Mouse (Mus musculus): ENCODE measurements around the gene F11r. TPM values are rescaled to one million over a fixed set of nuclear protein-coding genes. Genes with fewer than 3 reads are reported as not detected.
A peak's percentile ranks its signal among the peaks of the same experiment; 100 is the strongest.

F11r gene
- total RNA-seq (2012; rRNA removed) (1.6 and 1.8 TPM in 2 replicates), total RNA-seq (2014; rRNA removed) (0.74 and 1.3 TPM in 2 replicates), polyA plus RNA-seq (2012; ENCODE audit: insufficient read length, low read depth) (1.3 and 1.4 TPM in 2 replicates)

- peaks cover 36% of the 10 kb centered on the region for H3K27me3 ChIP-seq (replicated peaks)
Observed at GRCm38 (mm10) chr1:171437264-171438013, at the start of gene F11r. Gene F11r, plus strand, starts transcription at chr1:171437535.

GRCm38 (mm10) chr1:171388376-171389102 lies 48.8 kb upstream of the F11r start, which contains the start of gene Arhgap30:
Gene Arhgap30, plus strand, starts transcription at chr1:171388954.
- Histone ChIP-seq H3K27ac (ENCODE audit: insufficient read depth, low read depth) (peak within 1 kb of the TSS; percentile 85), H3K36me3 (replicated peaks in 1 of 2; ENCODE audit: control insufficient read depth in 1 of 2, insufficient read depth in 1 of 2, low read length in 1 of 2) (peaks cover 11 to 22% of the 10 kb centered on the region in 2 experiments), H3K9me3 (replicated peaks; ENCODE audit: low read length) (no peaks in the 10 kb centered on the region), H3K4me1 (ENCODE audit: control insufficient read depth in 1 of 2, insufficient read depth in 2 of 2) (peaks cover 40 to 67% of the 10 kb centered on the region in 2 experiments), H3K4me3 (replicated peaks in 1 of 3; ENCODE audit: low read depth in 2 of 3, low read length in 2 of 3, poor library complexity in 1 of 3) (peak within 1 kb of the TSS; percentile 70 to 96 (median 88)), H3K79me2 (replicated peaks; ENCODE audit: control insufficient read depth, extremely low read depth, insufficient read depth, poor library complexity, severe bottlenecking) (peaks cover 40% of the 10 kb centered on the region), H3K9ac (ENCODE audit: insufficient read depth, low read depth) (peak within 1 kb of the TSS; percentile 93), H3K4me2 (ENCODE audit: insufficient read depth, low read depth, poor library complexity, severe bottlenecking) (peak within 1 kb of the TSS; percentile 74), H3K27me3 (replicated peaks) (no peaks in the 10 kb centered on the region)
- in situ Hi-C loops (cut with MboI; ENCODE audit: low pct_ligation_motif_present, low pct_unique_long_range_greater_than_20kb, low sequenced_read_pairs) (no loop called here), dilution Hi-C loops (cut with MboI; ENCODE audit: extremely low pct_ligation_motif_present, extremely low pct_unique_long_range_greater_than_20kb, low sequenced_read_pairs) (no loop called here)
- DNase-seq (ENCODE audit: extremely low read depth): peak; percentile 99
- TF ChIP-seq NRF1 (IDR thresholded peaks at IDR 0.05; ENCODE audit: low read depth, low read length) (peak; percentile 22; the same call in 1 of the 2 replicates), ZNF384 (IDR thresholded peaks at IDR 0.05; ENCODE audit: low read depth, low read length) (no peak), MAFK (IDR thresholded peaks at IDR 0.05; ENCODE audit: insufficient replicate concordance, low read length) (0 out of 2 replicates have a peak, but pooled peaks have one; percentile 64), NELFE (IDR thresholded peaks at IDR 0.05; ENCODE audit: low read depth, low read length) (peak; percentile 67), HCFC1 (IDR thresholded peaks at IDR 0.05; ENCODE audit: low read depth, low read length) (peak; percentile 75), POLR2A (IDR thresholded peaks at IDR 0.05; ENCODE audit: low read depth, low read length) (peak; percentile 86), JUN (IDR thresholded peaks at IDR 0.05; ENCODE audit: insufficient read depth, low read depth, low read length) (peak; percentile 56; the same call in 1 of the 2 replicates), ZKSCAN1 (IDR thresholded peaks at IDR 0.05; ENCODE audit: borderline replicate concordance, low read depth, low read length) (no peak), EP300 (IDR thresholded peaks at IDR 0.05; ENCODE audit: low read length) (peak; percentile 95), GABPA (IDR thresholded peaks at IDR 0.05; ENCODE audit: insufficient replicate concordance, low read depth, low read length) (no peak), MAX (IDR thresholded peaks at IDR 0.05; ENCODE audit: low read length) (peak; percentile 47), UBTF (IDR thresholded peaks at IDR 0.05; ENCODE audit: low read depth, low read length) (no peak), E2F4 (IDR thresholded peaks at IDR 0.05; ENCODE audit: insufficient replicate concordance, low read depth, low read length) (0 out of 2 replicates have a peak, but pooled peaks have one; percentile 17), SMC3 (IDR thresholded peaks at IDR 0.05; ENCODE audit: low read depth, low read length) (no peak), SIN3A (IDR thresholded peaks at IDR 0.05; ENCODE audit: low read length) (peak; percentile 97), ETS1 (conservative IDR thresholded peaks at IDR 0.05; ENCODE audit: low read depth, low read length) (peak; percentile 98), CHD1 (IDR thresholded peaks at IDR 0.05; ENCODE audit: low read depth, low read length) (peak; percentile 90; the same call in 1 of the 2 replicates), JUND (conservative IDR thresholded peaks at IDR 0.05; ENCODE audit: low read depth, low read length) (peak; percentile 82; the same call in 1 of the 2 replicates), KAT2A (IDR thresholded peaks at IDR 0.05; ENCODE audit: insufficient replicate concordance, low read length) (no peak), CTCF (conservative IDR thresholded peaks at IDR 0.05 in 1 of 2, IDR thresholded peaks at IDR 0.05 in 1 of 2; ENCODE audit: low read depth in 2 of 2, low read length in 2 of 2) (no peak), USF1 (IDR thresholded peaks at IDR 0.05; ENCODE audit: low read depth, low read length) (peak; percentile 60), MEF2A (IDR thresholded peaks at IDR 0.05; ENCODE audit: borderline replicate concordance, low read depth, low read length) (peak; percentile 69)

More at GRCm38 (mm10) chr1:171437264-171438013, at the start of gene F11r:
- in situ Hi-C loops (cut with MboI; ENCODE audit: low pct_ligation_motif_present, low pct_unique_long_range_greater_than_20kb, low sequenced_read_pairs) (no loop called here), dilution Hi-C loops (cut with MboI; ENCODE audit: extremely low pct_ligation_motif_present, extremely low pct_unique_long_range_greater_than_20kb, low sequenced_read_pairs) (no loop called here)
- H3K4me2 ChIP-seq (ENCODE audit: insufficient read depth, low read depth, poor library complexity, severe bottlenecking): peak within 1 kb of the TSS; percentile 82
- peak within 1 kb of the TSS; percentile 33 for H3K9ac ChIP-seq (ENCODE audit: insufficient read depth, low read depth)
- TF ChIP-seq NRF1 (IDR thresholded peaks at IDR 0.05; ENCODE audit: low read depth, low read length) (peak; percentile 80), MAX (IDR thresholded peaks at IDR 0.05; ENCODE audit: low read length) (peak; percentile 49; the same call in 1 of the 2 replicates), BHLHE40 (IDR thresholded peaks at IDR 0.05; ENCODE audit: low read depth, low read length) (0 out of 2 replicates have a peak, but pooled peaks have one; percentile 7), CHD2 (IDR thresholded peaks at IDR 0.05; ENCODE audit: low read length) (peak; percentile 81), RCOR1 (conservative IDR thresholded peaks at IDR 0.05; ENCODE audit: low read depth, low read length) (peak; percentile 46; the same call in 1 of the 2 replicates), KAT2A (IDR thresholded peaks at IDR 0.05; ENCODE audit: insufficient replicate concordance, low read length) (no peak), POLR2A (IDR thresholded peaks at IDR 0.05; ENCODE audit: low read depth, low read length) (peak; percentile 44; the same call in 1 of the 2 replicates), CTCF (conservative IDR thresholded peaks at IDR 0.05 in 1 of 2, IDR thresholded peaks at IDR 0.05 in 1 of 2; ENCODE audit: low read depth in 2 of 2, low read length in 2 of 2) (peak in 1 of 2 experiments; percentile 26; a peak in 1 of 4 replicates), USF2 (conservative IDR thresholded peaks at IDR 0.05; ENCODE audit: low read depth, low read length) (no peak), E2F4 (IDR thresholded peaks at IDR 0.05; ENCODE audit: insufficient replicate concordance, low read depth, low read length) (no peak), ELF1 (IDR thresholded peaks at IDR 0.05; ENCODE audit: low read depth, low read length) (0 out of 2 replicates have a peak, but pooled peaks have one; percentile 27), MXI1 (IDR thresholded peaks at IDR 0.05; ENCODE audit: low read depth, low read length) (0 out of 2 replicates have a peak, but pooled peaks have one; percentile 32), SIN3A (IDR thresholded peaks at IDR 0.05; ENCODE audit: low read length) (0 out of 2 replicates have a peak, but pooled peaks have one; percentile 39)
- H3K4me3 ChIP-seq (replicated peaks in 1 of 3; ENCODE audit: low read depth in 2 of 3, low read length in 2 of 3, poor library complexity in 1 of 3): peak within 1 kb of the TSS; percentile 44 to 57 (median 52)
- DNase-seq (ENCODE audit: extremely low read depth): peak; percentile 67
- no peaks in the 10 kb centered on the region for H3K79me2 ChIP-seq (replicated peaks; ENCODE audit: control insufficient read depth, extremely low read depth, insufficient read depth, poor library complexity, severe bottlenecking)
- peaks cover 8 to 43% of the 10 kb centered on the region in 2 experiments; a peak in 3 of 4 replicates for H3K4me1 ChIP-seq (ENCODE audit: control insufficient read depth in 1 of 2, insufficient read depth in 2 of 2)
- no peaks in the 10 kb centered on the region for H3K36me3 ChIP-seq (replicated peaks in 1 of 2; ENCODE audit: control insufficient read depth in 1 of 2, insufficient read depth in 1 of 2, low read length in 1 of 2)
- no peak within 1 kb of the TSS for H3K27ac ChIP-seq (ENCODE audit: insufficient read depth, low read depth)
- no peaks in the 10 kb centered on the region for H3K9me3 ChIP-seq (replicated peaks; ENCODE audit: low read length)
